In genomic region chr10:63415287-63415686, GRCm38 (mm10) we compare ENCODE assay signal across 26 mouse cellular contexts. TPM values are rescaled to one million over a fixed set of nuclear protein-coding genes. Genes with fewer than 3 reads are reported as not detected.
DNase-seq lines count a peak whose midpoint lies in the region; ATAC-seq lines count a peak whose summit lies in the region.
"Had no signal": no experiment of that assay in that cellular context is flagged by ENCODE, and none has a peak within 500 bp of the region (broad histone marks: within the 10 kb centered on the region; RNA-seq: fewer than 3 reads in every experiment).

No protein-coding gene starts in this region.

- no peaks in the 10 kb centered on the region for H3K27me3 ChIP-seq in intestine, embryonic 15.5 days (replicated peaks)
- no peaks in the 10 kb centered on the region for H3K27me3 ChIP-seq in intestine, embryonic 16.5 days (replicated peaks; ENCODE audit: control insufficient read depth, insufficient read depth, low read length)
- H3K27me3 ChIP-seq in liver, embryonic 15.5 days, result no peaks in the 10 kb centered on the region
- no peaks in the 10 kb centered on the region for H3K27me3 ChIP-seq in liver, embryonic 11.5 days (replicated peaks; ENCODE audit: control insufficient read depth, insufficient read depth, low read length)
- H3K27me3 ChIP-seq in lung, embryonic 16.5 days (ENCODE audit: control insufficient read depth, insufficient read depth, low read depth, low read length), result no peaks in the 10 kb centered on the region
- H3K27me3 ChIP-seq: embryonic facial prominence, embryonic 13.5 days; embryonic facial prominence, embryonic 15.5 days; forebrain, embryonic 12.5 days had no signal

- no peaks in the 10 kb centered on the region for H3K9me3 ChIP-seq in intestine, embryonic 15.5 days
- H3K9me3 ChIP-seq in intestine, embryonic 16.5 days (ENCODE audit: control insufficient read depth, low read length), result no peaks in the 10 kb centered on the region
- H3K9me3 ChIP-seq in liver, embryonic 15.5 days (replicated peaks), result no peaks in the 10 kb centered on the region
- H3K9me3 ChIP-seq in liver, embryonic 11.5 days (ENCODE audit: control insufficient read depth, low read length), result no peaks in the 10 kb centered on the region
- H3K9me3 ChIP-seq in lung, embryonic 16.5 days (ENCODE audit: control insufficient read depth, low read length), result no peaks in the 10 kb centered on the region
- H3K9me3 ChIP-seq: embryonic facial prominence, embryonic 13.5 days; embryonic facial prominence, embryonic 15.5 days; forebrain, embryonic 10.5 days; forebrain, embryonic 12.5 days had no signal

- H3K9ac ChIP-seq in intestine, embryonic 15.5 days, result no peak overlapping the region
- no peak overlapping the region for H3K9ac ChIP-seq in intestine, embryonic 16.5 days (ENCODE audit: low read depth, low read length)
- H3K9ac ChIP-seq in liver, embryonic 15.5 days, result no peak overlapping the region
- H3K9ac ChIP-seq in liver, embryonic 11.5 days (ENCODE audit: low read depth, low read length), result no peak overlapping the region
- H3K9ac ChIP-seq in lung, embryonic 16.5 days (ENCODE audit: low read length), result no peak overlapping the region
- H3K9ac ChIP-seq: embryonic facial prominence, embryonic 13.5 days; embryonic facial prominence, embryonic 15.5 days; forebrain, embryonic 12.5 days had no signal

- 49% methylated on average over 7 of the region's 7 CpGs for WGBS in intestine, embryonic 15.5 days
- 49% methylated on average over 7 of the region's 7 CpGs for WGBS in intestine, embryonic 16.5 days
- 45% methylated on average over 7 of the region's 7 CpGs for WGBS in liver, embryonic 15.5 days (ENCODE audit: insufficient replicate concordance)
- WGBS in liver, embryonic 11.5 days, result 56% methylated on average over 7 of the region's 7 CpGs
- WGBS in lung, embryonic 16.5 days, result 31% methylated on average over 7 of the region's 7 CpGs

- no peak overlapping the region for H3K4me2 ChIP-seq in intestine, embryonic 15.5 days (replicated peaks)
- no peak overlapping the region for H3K4me2 ChIP-seq in intestine, embryonic 16.5 days (ENCODE audit: low read depth, low read length)
- H3K4me2 ChIP-seq in liver, embryonic 15.5 days, result 0 out of 2 replicates have a peak overlapping the region, but pooled peaks have one; percentile 16
- H3K4me2 ChIP-seq in liver, embryonic 11.5 days, result no peak overlapping the region
- H3K4me2 ChIP-seq in lung, embryonic 16.5 days (ENCODE audit: low read depth, low read length), result no peak overlapping the region
- H3K4me2 ChIP-seq: forebrain, embryonic 12.5 days had no signal

- DNase-seq in liver, embryonic 11.5 days (ENCODE audit: low spot score), result no peak
- DNase-seq in lung, postnatal 14 days, result no peak
- no peak for DNase-seq in kidney, postnatal 10 days
- DNase-seq: adrenal gland, adult 2 months; adrenal gland, postnatal 10 days; adrenal gland, postnatal 25 days; cerebellum, adult 11 months; cerebellum, adult 18-20 months; cerebellum, adult 8-10 months; cerebellum, adult 9-11 months; cerebellum, postnatal 14 days; cerebellum, postnatal 36 days; embryo, embryonic 11 days had no signal

- peak; percentile 39; the same call in 1 of the 2 replicates for ATAC-seq in intestine, embryonic 15.5 days
- ATAC-seq in intestine, embryonic 16.5 days, result no peak
- no peak for ATAC-seq in liver, embryonic 15.5 days (ENCODE audit: insufficient read depth)
- no peak for ATAC-seq in liver, embryonic 11.5 days (replicated peaks; ENCODE audit: low FRiP score)
- ATAC-seq in lung, embryonic 16.5 days (ENCODE audit: low read depth), result 0 out of 2 replicates have a peak, but pooled peaks have one; percentile 7
- ATAC-seq: forebrain, embryonic 14.5 days had no signal

- no peak overlapping the region for H3K4me3 ChIP-seq in intestine, embryonic 15.5 days (replicated peaks)
- H3K4me3 ChIP-seq in intestine, embryonic 16.5 days (ENCODE audit: low read length), result no peak overlapping the region
- H3K4me3 ChIP-seq in liver, embryonic 15.5 days (replicated peaks), result no peak overlapping the region
- H3K4me3 ChIP-seq in liver, embryonic 11.5 days (ENCODE audit: low read depth, low read length), result no peak overlapping the region
- H3K4me3 ChIP-seq in lung, embryonic 16.5 days (ENCODE audit: low read length), result no peak overlapping the region
- H3K4me3 ChIP-seq: embryonic facial prominence, embryonic 13.5 days; embryonic facial prominence, embryonic 15.5 days; erythroblast, embryonic 14.5 days; forebrain, embryonic 10.5 days; forebrain, embryonic 12.5 days had no signal

- H3K27ac ChIP-seq in intestine, embryonic 15.5 days, result no peak overlapping the region
- no peak overlapping the region for H3K27ac ChIP-seq in intestine, embryonic 16.5 days (ENCODE audit: low read length)
- no peak overlapping the region for H3K27ac ChIP-seq in liver, embryonic 15.5 days (replicated peaks)
- no peak overlapping the region for H3K27ac ChIP-seq in liver, embryonic 11.5 days (ENCODE audit: low read depth, low read length)
- H3K27ac ChIP-seq in lung, embryonic 16.5 days (ENCODE audit: low read length), result no peak overlapping the region
- H3K27ac ChIP-seq: embryonic facial prominence, embryonic 13.5 days; embryonic facial prominence, embryonic 15.5 days; forebrain, embryonic 10.5 days; forebrain, embryonic 12.5 days had no signal

- no peaks in the 10 kb centered on the region for H3K4me1 ChIP-seq in intestine, embryonic 15.5 days (replicated peaks)
- H3K4me1 ChIP-seq in intestine, embryonic 16.5 days (ENCODE audit: control insufficient read depth, insufficient read depth, low read length), result no peaks in the 10 kb centered on the region
- H3K4me1 ChIP-seq in liver, embryonic 15.5 days (replicated peaks), result peaks cover 28% of the 10 kb centered on the region
- H3K4me1 ChIP-seq in liver, embryonic 11.5 days (replicated peaks; ENCODE audit: control insufficient read depth, insufficient read depth, low read length), result no peaks in the 10 kb centered on the region
- H3K4me1 ChIP-seq in lung, embryonic 16.5 days (replicated peaks; ENCODE audit: control insufficient read depth, insufficient read depth, low read length), result peaks cover 6% of the 10 kb centered on the region; the same call in 1 of the 2 replicates
- H3K4me1 ChIP-seq: embryonic facial prominence, embryonic 13.5 days; embryonic facial prominence, embryonic 15.5 days had no signal

- no peaks in the 10 kb centered on the region for H3K36me3 ChIP-seq in intestine, embryonic 15.5 days
- no peaks in the 10 kb centered on the region for H3K36me3 ChIP-seq in intestine, embryonic 16.5 days (ENCODE audit: control insufficient read depth, insufficient read depth, low read length)
- no peaks in the 10 kb centered on the region for H3K36me3 ChIP-seq in liver, embryonic 15.5 days (replicated peaks)
- no peaks in the 10 kb centered on the region for H3K36me3 ChIP-seq in liver, embryonic 11.5 days (ENCODE audit: control insufficient read depth, insufficient read depth, low read length)
- no peaks in the 10 kb centered on the region for H3K36me3 ChIP-seq in lung, embryonic 16.5 days (ENCODE audit: control insufficient read depth, insufficient read depth, low read length)
- H3K36me3 ChIP-seq: embryonic facial prominence, embryonic 13.5 days; embryonic facial prominence, embryonic 15.5 days; forebrain, embryonic 10.5 days; forebrain, embryonic 12.5 days had no signal

RNA-seq across cellular contexts. Expression of gene Gm7075, which starts 6.3 kb away (rescaled TPM):
- polyA plus RNA-seq in intestine, embryonic 15.5 days (2015; fragmentation: Nextera tagmentation; extraction: Ambion mirVana), result not detected in 2 replicates
- polyA plus RNA-seq in intestine, embryonic 16.5 days (2015; fragmentation: Nextera tagmentation; extraction: Ambion mirVana), result not detected in 2 replicates
- polyA plus RNA-seq in liver, embryonic 15.5 days (2015; fragmentation: Nextera tagmentation; extraction: Ambion mirVana), result not detected in 2 replicates
- not detected in 2 replicates for polyA plus RNA-seq in liver, embryonic 11.5 days (2014; fragmentation: Nextera tagmentation; extraction: Ambion mirVana)
- not detected in 2 replicates for polyA plus RNA-seq in lung, embryonic 16.5 days (2015; fragmentation: Nextera tagmentation; extraction: Ambion mirVana)
- polyA plus RNA-seq: adrenal gland, adult 2 months; brain, embryonic 14.5 days; C2C12; embryonic facial prominence, embryonic 11.5 days; embryonic facial prominence, embryonic 13.5 days; embryonic facial prominence, embryonic 15.5 days; erythroblast, embryonic 14.5 days; forebrain, embryonic 10.5 days; forebrain, embryonic 12.5 days; forebrain, embryonic 14.5 days had no signal

RNA-seq across cellular contexts. Expression of gene Ctnna3, which starts 14.6 kb away (rescaled TPM):
- 0.98 and 1.3 TPM in 2 replicates for polyA plus RNA-seq in intestine, embryonic 15.5 days (2015; fragmentation: Nextera tagmentation; extraction: Ambion mirVana)
- 0.77 and 0.89 TPM in 2 replicates for polyA plus RNA-seq in intestine, embryonic 16.5 days (2015; fragmentation: Nextera tagmentation; extraction: Ambion mirVana)
- 0.03 and 0.12 TPM in 2 replicates for polyA plus RNA-seq in liver, embryonic 15.5 days (2015; fragmentation: Nextera tagmentation; extraction: Ambion mirVana)
- polyA plus RNA-seq in liver, embryonic 11.5 days (2014; fragmentation: Nextera tagmentation; extraction: Ambion mirVana), result 0.30 and 0.40 TPM in 2 replicates
- 0.99 and 1.0 TPM in 2 replicates for polyA plus RNA-seq in lung, embryonic 16.5 days (2015; fragmentation: Nextera tagmentation; extraction: Ambion mirVana)
- polyA plus RNA-seq: adrenal gland, adult 2 months; erythroblast, embryonic 14.5 days had no signal

RNA-seq across cellular contexts. Expression of gene Dnajc12, which starts 33.0 kb away (rescaled TPM):
- 8.6 and 9.8 TPM in 2 replicates for polyA plus RNA-seq in intestine, embryonic 15.5 days (2015; fragmentation: Nextera tagmentation; extraction: Ambion mirVana)
- 6.8 TPM in 2 replicates for polyA plus RNA-seq in intestine, embryonic 16.5 days (2015; fragmentation: Nextera tagmentation; extraction: Ambion mirVana)
- 14.8 and 16.7 TPM in 2 replicates for polyA plus RNA-seq in liver, embryonic 15.5 days (2015; fragmentation: Nextera tagmentation; extraction: Ambion mirVana)
- polyA plus RNA-seq in liver, embryonic 11.5 days (2014; fragmentation: Nextera tagmentation; extraction: Ambion mirVana), result 18.7 and 19.5 TPM in 2 replicates
- 11.8 and 12.5 TPM in 2 replicates for polyA plus RNA-seq in lung, embryonic 16.5 days (2015; fragmentation: Nextera tagmentation; extraction: Ambion mirVana)

RNA-seq across cellular contexts. Expression of gene Sirt1, which starts 33.8 kb away (rescaled TPM):
- 4.0 and 5.2 TPM in 2 replicates for polyA plus RNA-seq in intestine, embryonic 15.5 days (2015; fragmentation: Nextera tagmentation; extraction: Ambion mirVana)
- polyA plus RNA-seq in intestine, embryonic 16.5 days (2015; fragmentation: Nextera tagmentation; extraction: Ambion mirVana), result 2.2 and 3.3 TPM in 2 replicates
- 3.1 and 3.5 TPM in 2 replicates for polyA plus RNA-seq in liver, embryonic 15.5 days (2015; fragmentation: Nextera tagmentation; extraction: Ambion mirVana)
- 7.0 and 7.9 TPM in 2 replicates for polyA plus RNA-seq in liver, embryonic 11.5 days (2014; fragmentation: Nextera tagmentation; extraction: Ambion mirVana)
- polyA plus RNA-seq in lung, embryonic 16.5 days (2015; fragmentation: Nextera tagmentation; extraction: Ambion mirVana), result 3.7 and 4.8 TPM in 2 replicates

Comparison
In these comparisons a context has a peak if more than half of its experiments do, and no peak if none do; other contexts are left out.
1. ATAC-seq: peak in intestine, embryonic 15.5 days (single experiment) and lung, embryonic 16.5 days (single experiment); none in intestine, embryonic 16.5 days (single experiment), liver, embryonic 15.5 days (single experiment) and liver, embryonic 11.5 days (single experiment).